Mouse (Mus musculus) olfactory bulb, adult 2 months (tissue): ENCODE results near the gene Ntn1.

Experiments
- CTCF ChIP-seq: fragments of 200-500 bp; IDR thresholded peaks from 2 replicates; pipeline ENCODE4 v1.5.1; 2012; ENCODE audit warnings: low read depth, mild to moderate bottlenecking, low read length, moderate library complexity; ENCODE audit not compliant: insufficient read depth
- POLR2A ChIP-seq: fragments of 200-500 bp; IDR thresholded peaks from 2 replicates; pipeline ENCODE4 v1.6.1; 2012; ENCODE audit warnings: mild to moderate bottlenecking, low read depth, low read length, moderate library complexity; ENCODE audit not compliant: insufficient read depth

- TF ChIP-seq CTCF (no peak), POLR2A (no peak)
Observed at GRCm38 (mm10) chr11:68203658-68204315, 196.8 kb downstream of the Ntn1 start.
